Mouse (Mus musculus) neural tube, embryonic 11.5 days (tissue): ENCODE results near the gene Parvb. TPM values are rescaled to one million over a fixed set of nuclear protein-coding genes. Genes with fewer than 3 reads are reported as not detected.
A peak's percentile ranks its signal among the peaks of the same experiment; 100 is the strongest.

Experiments used
- ATAC-seq: fragments of 200-750 bp; cut with Nextera tagmentation; 2 replicates; pipeline ENCODE4 v1.8.0; 2017; ENCODE audit warnings: moderate number of reproducible peaks, mild to moderate bottlenecking, moderate TSS enrichment, moderate library complexity; ENCODE audit not compliant: insufficient read depth, low FRiP score, low TSS enrichment
- DNase-seq: peaks from one replicate; pipeline ENCODE4 v3.0.0-alpha.2; 2015; ENCODE audit warnings: low spot score
- H3K27ac ChIP-seq: fragments of 300-500 bp; sonication (generic); 2 replicates; pipeline ENCODE4 v1.5.1; 2014; ENCODE audit warnings: low read depth, mild to moderate bottlenecking, low read length
- H3K27me3 ChIP-seq: fragments of 300-500 bp; sonication (generic); 2 replicates; pipeline ENCODE4 v1.6.1; 2014; ENCODE audit warnings: mild to moderate bottlenecking, low read length, mixed read lengths; ENCODE audit not compliant: control insufficient read depth, insufficient read depth
- H3K36me3 ChIP-seq: fragments of 300-500 bp; sonication (generic); 2 replicates; pipeline ENCODE4 v1.6.1; 2014; ENCODE audit warnings: mild to moderate bottlenecking, low read length, moderate library complexity, mixed read lengths; ENCODE audit not compliant: control insufficient read depth, insufficient read depth
- H3K4me1 ChIP-seq: fragments of 300-500 bp; sonication (generic); 2 replicates; pipeline ENCODE4 v1.6.1; 2014; ENCODE audit warnings: low read length, mixed read lengths; ENCODE audit not compliant: control insufficient read depth, insufficient read depth
- H3K4me2 ChIP-seq: fragments of 300-500 bp; sonication (generic); 2 replicates; pipeline ENCODE4 v1.6.1; 2014; ENCODE audit warnings: low read depth, mild to moderate bottlenecking, moderate library complexity
- H3K4me3 ChIP-seq: fragments of 300-500 bp; sonication (generic); 2 replicates; pipeline ENCODE4 v1.5.1; 2014; ENCODE audit warnings: low read depth, low read length
- H3K9ac ChIP-seq: fragments of 300-500 bp; sonication (generic); 2 replicates; pipeline ENCODE4 v1.6.1; 2014; ENCODE audit warnings: mild to moderate bottlenecking, low read length
- H3K9me3 ChIP-seq: fragments of 300-500 bp; sonication (generic); 2 replicates; pipeline ENCODE4 v1.6.1; 2016; ENCODE audit warnings: low read length; ENCODE audit not compliant: control insufficient read depth
- WGBS: fragments of 180-500 bp; shearing (Covaris S2); extraction: QIAGEN DNeasy Blood & Tissue Kit; methylation state at CpG from one replicate; pipeline ENCODE4 v1.1.7; 2014; 5-methylcytosine and 5-hydroxymethylcytosine counted together
- polyA plus RNA-seq: library from polyadenylated mRNA; unstranded; fragments of >200 nt; fragmentation: Nextera tagmentation; extraction: Ambion mirVana; gene quantifications from 2 replicates; pipeline ENCODE4 v1.2.1, GENCODE M21; 2014

Gene Parvb
- polyA plus RNA-seq, 1 experiment from 2014 or later, result 12.1 TPM

GRCm38 (mm10) chr15:84207327-84207726 is 24.5 kb upstream of the Parvb start:
- H3K4me2 ChIP-seq, result no peak overlapping the region
- H3K4me1 ChIP-seq, result no peaks in the 10 kb centered on the region
- WGBS, result 97% methylated on average over 4 of the region's 4 CpGs
- no peaks in the 10 kb centered on the region for H3K9me3 ChIP-seq
- H3K36me3 ChIP-seq, result peaks cover 23% of the 10 kb centered on the region
- H3K4me3 ChIP-seq, result no peak overlapping the region
- H3K27ac ChIP-seq, result no peak overlapping the region
- no peak overlapping the region for H3K9ac ChIP-seq
- DNase-seq, result no peak
- H3K27me3 ChIP-seq, result no peaks in the 10 kb centered on the region
- ATAC-seq, result no peak

DNA sequence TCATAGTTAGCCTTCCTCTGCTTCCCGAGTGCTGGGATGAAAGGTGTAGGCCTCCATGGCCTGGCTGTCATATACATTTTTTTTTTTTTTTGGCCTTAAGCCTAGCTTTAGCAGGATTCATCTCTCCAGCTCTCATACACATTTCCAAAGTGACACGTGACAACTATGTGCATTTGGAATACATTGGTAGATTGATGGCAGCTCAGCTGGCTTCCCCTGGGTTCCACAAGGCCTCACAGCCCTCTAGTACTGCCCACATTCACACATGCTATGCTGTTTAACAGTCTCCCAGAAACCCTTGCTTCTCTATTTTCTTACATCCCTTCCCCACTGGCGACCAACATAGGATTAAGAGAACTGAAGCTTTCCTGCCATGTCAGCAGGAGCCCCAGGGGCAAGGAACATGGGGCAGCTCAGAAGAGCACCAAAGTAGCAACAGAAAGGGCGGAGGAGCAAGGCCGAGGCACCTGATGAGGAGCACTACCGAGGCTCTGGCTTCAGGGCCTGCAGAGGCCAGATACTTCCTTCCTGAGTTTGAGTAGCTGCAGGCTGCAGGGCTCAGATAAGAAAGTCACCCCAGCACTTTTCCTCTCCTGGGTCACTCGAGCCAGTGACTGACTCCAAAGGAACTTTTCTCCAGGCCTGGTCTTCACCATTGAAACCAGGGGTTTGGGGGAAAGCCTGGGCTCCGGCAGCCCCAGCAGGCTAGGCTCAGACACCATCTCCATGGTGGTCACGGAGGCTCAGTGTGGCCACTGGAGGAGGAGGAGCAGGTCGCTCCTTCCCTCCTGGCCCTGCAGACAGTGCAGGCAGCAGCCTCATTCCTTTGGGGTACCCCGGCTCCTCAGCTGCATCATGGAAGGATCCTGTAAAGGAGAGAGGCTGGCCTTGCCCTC is 22.1 kb upstream of the Parvb start:
- DNase-seq, result no peak
- 88% methylated on average over 11 of the region's 11 CpGs for WGBS
- Histone ChIP-seq H3K4me3 (no peak overlapping the region), H3K27ac (no peak overlapping the region), H3K4me1 (peaks cover 14% of the 10 kb centered on the region), H3K9me3 (no peaks in the 10 kb centered on the region), H3K27me3 (no peaks in the 10 kb centered on the region), H3K36me3 (peaks cover 15% of the 10 kb centered on the region), H3K4me2 (no peak overlapping the region), H3K9ac (no peak overlapping the region)
- ATAC-seq, result no peak

DNA sequence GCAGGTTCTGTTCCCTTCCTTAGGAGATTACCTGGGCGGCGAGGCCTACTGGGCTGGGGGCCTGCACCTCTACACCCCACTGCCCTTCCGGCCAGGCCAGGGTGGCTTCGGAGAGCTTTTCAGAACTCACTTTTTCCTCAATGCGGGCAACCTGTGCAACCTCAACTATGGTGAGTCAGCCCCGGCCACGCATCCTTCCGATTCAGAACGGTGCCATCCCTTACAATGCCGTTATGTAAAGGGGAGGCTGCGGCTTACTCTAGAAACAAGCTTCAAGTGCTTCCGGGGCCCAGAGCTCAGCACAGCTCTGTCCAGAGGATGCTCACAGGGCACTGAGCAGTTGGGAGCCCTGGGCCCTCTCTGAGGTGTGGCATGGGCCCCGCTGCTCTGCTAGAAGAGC is 21.4 kb upstream of the Parvb start:
- DNase-seq, result no peak
- H3K36me3 ChIP-seq, result peaks cover 15% of the 10 kb centered on the region
- H3K4me1 ChIP-seq, result peaks cover 14% of the 10 kb centered on the region
- no peak overlapping the region for H3K4me3 ChIP-seq
- H3K27ac ChIP-seq, result no peak overlapping the region
- 96% methylated on average over 13 of the region's 13 CpGs for WGBS
- ATAC-seq, result no peak
- H3K4me2 ChIP-seq, result no peak overlapping the region
- no peaks in the 10 kb centered on the region for H3K9me3 ChIP-seq
- no peak overlapping the region for H3K9ac ChIP-seq
- H3K27me3 ChIP-seq, result no peaks in the 10 kb centered on the region

GRCm38 (mm10) chr15:84210941-84211340 is 20.9 kb upstream of the Parvb start:
- H3K4me3 ChIP-seq, result no peak overlapping the region
- H3K9ac ChIP-seq, result no peak overlapping the region
- H3K27me3 ChIP-seq, result no peaks in the 10 kb centered on the region
- DNase-seq, result no peak
- no peak overlapping the region for H3K4me2 ChIP-seq
- ATAC-seq, result no peak
- WGBS, result 93% methylated on average over 13 of the region's 13 CpGs
- H3K9me3 ChIP-seq, result no peaks in the 10 kb centered on the region
- no peak overlapping the region for H3K27ac ChIP-seq
- peaks cover 14% of the 10 kb centered on the region for H3K4me1 ChIP-seq
- peaks cover 15% of the 10 kb centered on the region for H3K36me3 ChIP-seq

DNA sequence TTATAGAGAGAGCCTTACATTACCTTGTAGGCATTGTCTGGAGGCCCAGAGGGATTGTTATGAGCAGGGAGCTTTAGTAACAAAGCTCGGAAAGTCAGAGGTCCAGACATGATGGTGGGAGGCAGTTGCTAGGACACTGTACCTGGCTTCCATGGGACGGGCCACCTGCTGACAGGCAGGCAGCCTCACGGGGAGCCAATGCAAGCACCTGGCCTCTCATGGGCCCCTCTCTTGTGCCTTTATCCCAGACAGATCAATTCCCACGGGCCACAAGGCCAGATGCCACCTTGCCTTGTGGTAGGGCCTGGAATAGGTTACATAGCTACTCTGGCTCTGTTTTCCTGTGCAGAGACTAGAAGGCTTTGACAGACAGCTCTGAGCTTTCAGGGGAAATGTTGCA is 20.3 kb upstream of the Parvb start:
- WGBS, result 84% methylated on average over 4 of the region's 4 CpGs
- Histone ChIP-seq H3K4me3 (no peak overlapping the region), H3K9ac (no peak overlapping the region), H3K36me3 (peaks cover 9% of the 10 kb centered on the region), H3K27ac (no peak overlapping the region), H3K4me2 (no peak overlapping the region), H3K9me3 (no peaks in the 10 kb centered on the region), H3K4me1 (peaks cover 14% of the 10 kb centered on the region), H3K27me3 (no peaks in the 10 kb centered on the region)
- no peak for DNase-seq
- ATAC-seq, result no peak

DNA sequence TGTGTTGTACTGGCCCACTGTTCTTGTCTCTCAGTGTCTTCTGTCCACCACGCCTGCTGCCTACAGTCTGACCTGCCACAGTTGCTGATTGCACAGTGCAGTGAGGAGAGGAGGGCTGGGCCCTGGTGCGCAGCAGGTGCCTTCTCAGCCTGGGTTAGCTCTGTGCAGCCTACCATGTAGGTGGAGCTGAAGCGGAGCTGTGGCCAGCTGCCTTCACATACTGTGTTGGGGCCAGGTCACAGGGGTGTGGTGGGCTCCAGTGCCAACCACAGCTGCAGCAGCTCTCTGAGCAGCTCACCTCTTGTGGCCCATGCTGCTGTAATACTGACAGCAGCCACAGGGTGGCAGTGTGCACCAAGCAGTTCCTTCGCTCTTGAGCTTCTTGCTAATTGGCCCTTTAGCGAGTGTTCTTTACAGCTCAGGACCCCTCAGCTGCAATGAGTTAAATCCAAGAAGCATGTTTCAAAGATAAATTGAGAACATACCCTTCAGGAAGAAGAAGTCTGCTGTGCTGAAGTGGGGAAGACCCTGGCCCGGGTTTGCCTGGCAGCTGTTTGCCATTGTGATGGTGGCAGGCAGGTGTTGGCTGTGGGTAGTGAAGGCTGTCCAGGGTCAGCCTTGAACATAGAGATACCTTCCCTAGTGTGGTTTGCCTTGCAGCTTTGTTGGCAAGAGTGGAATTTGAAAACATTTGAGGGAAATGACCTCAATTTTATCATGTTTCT is 19.6 kb upstream of the Parvb start:
- DNase-seq (peak; percentile 92), ATAC-seq (peak; percentile 53; the same call in 1 of the 2 replicates)
- Histone ChIP-seq H3K4me1 (peaks cover 14% of the 10 kb centered on the region), H3K9me3 (no peaks in the 10 kb centered on the region), H3K9ac (no peak overlapping the region), H3K4me2 (no peak overlapping the region), H3K27me3 (no peaks in the 10 kb centered on the region), H3K4me3 (no peak overlapping the region), H3K36me3 (peaks cover 7% of the 10 kb centered on the region), H3K27ac (no peak overlapping the region)
- 50% methylated on average over 6 of the region's 6 CpGs for WGBS

GRCm38 (mm10) chr15:84212756-84213105 is 19.1 kb upstream of the Parvb start:
- peaks cover 7% of the 10 kb centered on the region for H3K36me3 ChIP-seq
- no peak overlapping the region for H3K27ac ChIP-seq
- WGBS, result 86% methylated on average over 2 of the region's 2 CpGs

GRCm38 (mm10) chr15:84213162-84213739 is 18.6 kb upstream of the Parvb start:
- DNase-seq, result no peak
- Histone ChIP-seq H3K4me3 (no peak overlapping the region), H3K27ac (no peak overlapping the region), H3K9me3 (no peaks in the 10 kb centered on the region), H3K4me1 (peaks cover 19% of the 10 kb centered on the region), H3K4me2 (no peak overlapping the region), H3K9ac (no peak overlapping the region), H3K36me3 (peaks cover 7% of the 10 kb centered on the region), H3K27me3 (no peaks in the 10 kb centered on the region)
- WGBS, result 93% methylated on average over 6 of the region's 6 CpGs
- no peak for ATAC-seq

More at GRCm38 (mm10) chr15:84212756-84213105, 19.1 kb upstream of the Parvb start:
- no peak for DNase-seq
- Histone ChIP-seq H3K9ac (no peak overlapping the region), H3K4me1 (peaks cover 14% of the 10 kb centered on the region), H3K4me3 (no peak overlapping the region), H3K27me3 (no peaks in the 10 kb centered on the region), H3K9me3 (no peaks in the 10 kb centered on the region), H3K4me2 (no peak overlapping the region)
- no peak for ATAC-seq
